Mouse (Mus musculus) testis, adult 2 months (tissue): ENCODE measurements around the gene Mapk11. TPM values are rescaled to one million over a fixed set of nuclear protein-coding genes. Genes with fewer than 3 reads are reported as not detected.

Experiments used
- H3K27ac ChIP-seq: fragments of 200-500 bp; 2 replicates; pipeline ENCODE4 v1.5.1; 2012; ENCODE audit warnings: low read depth, low read length; ENCODE audit not compliant: control insufficient read depth, insufficient read depth
- H3K27me3 ChIP-seq: fragments of 200-500 bp; 2 replicates; pipeline ENCODE4 v1.6.1; 2012; ENCODE audit warnings: mild to moderate bottlenecking, low read length, moderate library complexity; ENCODE audit not compliant: control insufficient read depth, insufficient read depth
- H3K36me3 ChIP-seq: fragments of 200-500 bp; 2 replicates; pipeline ENCODE4 v1.6.1; 2012; ENCODE audit warnings: mild to moderate bottlenecking, low read length; ENCODE audit not compliant: control insufficient read depth, insufficient read depth
- H3K4me1 ChIP-seq: fragments of 200-500 bp; 2 replicates; pipeline ENCODE4 v1.6.1; 2012; ENCODE audit warnings: low read length; ENCODE audit not compliant: control insufficient read depth, insufficient read depth
- H3K4me3 ChIP-seq: fragments of 200-500 bp; 2 replicates; pipeline ENCODE4 v1.5.1; 2012; ENCODE audit warnings: low read depth, mild to moderate bottlenecking, low read length, moderate library complexity, mixed read lengths; ENCODE audit not compliant: control insufficient read depth
- CTCF ChIP-seq: fragments of 200-500 bp; IDR thresholded peaks from 2 replicates; pipeline ENCODE4 v1.5.1; 2012; ENCODE audit warnings: low read depth, mild to moderate bottlenecking, inconsistent platforms, low read length, moderate library complexity; ENCODE audit not compliant: control insufficient read depth, insufficient read depth, insufficient replicate concordance
- POLR2A ChIP-seq: fragments of 200-500 bp; IDR thresholded peaks from 2 replicates; pipeline ENCODE4 v1.6.1; 2012; ENCODE audit warnings: low read depth, mild to moderate bottlenecking, inconsistent platforms, low read length, moderate library complexity; ENCODE audit not compliant: control insufficient read depth
- polyA plus RNA-seq: library from polyadenylated mRNA; depleted of rRNA; stranded (reverse); fragments of >200 nt; gene quantifications from 2 replicates; pipeline ENCODE4 v1.2.3, GENCODE M21; 2012

Gene Mapk11
- polyA plus RNA-seq, 1 experiment: 2.6 TPM

DNA sequence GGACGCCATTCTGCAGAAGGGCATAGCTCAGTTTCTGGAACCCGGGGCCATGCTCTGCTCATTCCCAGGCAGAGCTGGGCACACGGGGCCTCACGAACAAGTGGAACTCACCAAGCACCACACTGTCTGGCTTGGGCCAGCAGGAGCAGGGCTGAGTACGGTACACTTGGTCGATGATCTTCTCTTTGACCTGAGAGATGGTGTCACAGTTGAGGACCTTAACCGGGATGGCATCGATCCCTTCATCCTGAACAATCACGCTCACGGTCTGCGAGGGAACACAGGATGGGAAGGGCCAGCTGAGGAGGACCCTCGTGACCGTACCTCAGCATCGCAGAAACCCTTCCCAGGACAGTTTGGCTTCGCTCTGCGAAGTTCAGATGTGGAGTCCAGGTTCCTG, 9.1 kb upstream of the Mapk11 start:
- TF ChIP-seq POLR2A (no peak), CTCF (no peak)
- Histone ChIP-seq H3K4me1 (no peaks in the 10 kb centered on the region; the same call in 1 of the 2 replicates), H3K4me3 (no peak overlapping the region), H3K27ac (no peak overlapping the region), H3K27me3 (no peaks in the 10 kb centered on the region), H3K36me3 (no peaks in the 10 kb centered on the region; the same call in 1 of the 2 replicates)

DNA sequence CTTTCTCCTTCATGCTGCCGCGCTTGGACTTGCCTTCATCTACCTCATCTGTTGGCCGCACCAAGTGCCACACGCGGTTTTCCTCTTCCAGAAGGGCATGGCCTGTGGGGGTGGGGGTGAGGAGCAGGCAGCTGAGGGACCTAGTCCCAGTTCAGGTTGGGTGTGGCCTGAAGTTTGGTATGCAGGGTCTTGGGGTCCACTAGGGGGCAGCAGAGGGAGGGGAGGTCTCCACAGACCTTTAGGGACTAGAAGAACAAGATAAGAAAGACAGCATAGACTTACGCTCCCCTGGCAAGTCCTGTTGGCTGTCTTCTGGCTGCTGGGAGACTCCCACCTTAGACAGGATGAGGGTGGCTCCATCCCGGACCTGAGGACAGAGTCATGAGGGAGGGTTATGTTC, 8.5 kb upstream of the Mapk11 start:
- H3K4me1 ChIP-seq: no peaks in the 10 kb centered on the region; the same call in 1 of the 2 replicates
- no peaks in the 10 kb centered on the region for H3K27me3 ChIP-seq
- peak; percentile 62 for TF ChIP-seq CTCF
- TF ChIP-seq POLR2A: no peak
- H3K36me3 ChIP-seq: no peaks in the 10 kb centered on the region; the same call in 1 of the 2 replicates
- H3K27ac ChIP-seq: no peak overlapping the region
- H3K4me3 ChIP-seq: no peak overlapping the region

DNA sequence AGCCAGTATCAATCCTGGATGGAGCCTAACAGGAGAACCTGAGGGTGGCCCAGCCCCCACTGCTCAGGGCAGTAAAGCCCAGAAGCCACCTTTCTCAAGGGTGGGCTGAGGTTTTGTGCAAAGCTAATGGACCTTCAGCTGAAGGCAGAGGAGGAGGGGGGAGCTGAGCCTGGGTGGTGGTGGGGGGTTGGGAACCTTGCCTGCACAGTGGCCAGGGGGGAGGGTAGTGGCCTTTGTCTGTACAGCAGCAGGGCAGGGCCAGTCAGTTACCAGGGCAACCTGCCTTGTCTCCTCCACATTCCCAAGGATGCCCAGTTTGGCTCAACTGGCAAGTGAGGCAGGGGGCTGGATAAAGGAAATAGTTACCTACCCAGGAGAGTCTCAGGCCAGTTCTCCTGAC, 2.9 kb upstream of the Mapk11 start:
- Histone ChIP-seq H3K27me3 (no peaks in the 10 kb centered on the region), H3K27ac (no peak overlapping the region), H3K36me3 (no peaks in the 10 kb centered on the region), H3K4me1 (peaks cover 30% of the 10 kb centered on the region), H3K4me3 (no peak overlapping the region)
- TF ChIP-seq CTCF (no peak), POLR2A (no peak)

DNA sequence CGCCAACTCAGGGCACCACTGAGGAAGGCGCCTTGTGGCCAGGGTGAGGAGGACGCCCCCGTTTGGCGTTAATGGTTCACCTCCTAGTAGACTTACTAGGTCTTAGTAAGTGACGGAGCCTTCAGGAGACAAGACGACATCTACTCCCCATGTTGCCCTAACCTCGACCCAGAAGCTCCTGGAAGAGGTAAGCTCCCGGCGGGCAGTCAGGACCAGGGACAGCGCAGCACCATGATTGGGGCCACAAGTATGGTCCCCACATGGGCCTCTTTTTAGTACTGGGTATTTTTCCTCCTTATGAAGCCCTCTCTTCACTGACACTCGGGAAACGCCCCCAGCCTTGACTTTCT, 588 bp upstream of the Mapk11 start:
- Histone ChIP-seq H3K4me1 (peaks cover 44% of the 10 kb centered on the region), H3K27ac (no peak overlapping the region), H3K36me3 (no peaks in the 10 kb centered on the region)

DNA sequence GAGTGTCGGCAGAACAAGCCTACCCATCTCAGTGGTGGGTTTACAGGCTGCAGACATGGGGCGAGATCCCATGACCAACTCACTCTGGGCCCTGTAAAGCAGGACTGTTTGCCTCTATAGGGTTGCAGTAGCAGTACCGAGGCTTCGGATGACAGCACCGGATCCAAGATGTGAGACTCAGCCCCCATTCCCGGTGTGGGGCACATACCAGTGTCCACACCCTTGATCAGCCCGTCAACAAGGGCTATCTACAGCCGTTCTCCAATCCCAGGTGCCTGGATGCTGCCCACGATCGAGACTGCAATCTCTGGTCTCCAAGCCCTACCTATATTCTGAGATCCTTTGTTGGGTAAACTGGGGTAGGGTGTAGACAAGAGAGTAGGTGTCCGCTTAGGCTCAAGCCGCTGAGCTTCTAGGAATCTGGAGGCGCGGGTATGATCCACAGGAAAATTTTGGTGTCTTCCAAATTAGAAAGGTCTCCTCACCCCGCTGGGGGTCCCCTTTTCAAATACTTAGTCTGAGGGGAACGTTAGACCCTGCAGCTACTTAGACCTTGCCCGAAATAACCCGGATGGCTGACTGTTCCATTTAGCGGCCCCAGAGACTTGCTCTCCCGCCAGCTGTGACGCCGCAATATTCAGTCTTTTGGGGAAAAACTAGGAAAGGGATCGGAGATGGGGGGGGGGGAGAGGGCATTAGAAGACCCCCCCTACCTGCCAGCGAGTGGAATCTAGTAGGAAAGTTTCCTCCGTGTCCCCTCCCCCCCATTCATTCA, 745 bp downstream of the Mapk11 start:
- peak overlapping the region; percentile 72 for H3K4me3 ChIP-seq
- TF ChIP-seq CTCF (no peak), POLR2A (no peak)
- H3K27ac ChIP-seq: no peak overlapping the region
- H3K4me1 ChIP-seq: peaks cover 44% of the 10 kb centered on the region
- no peaks in the 10 kb centered on the region; the same call in 1 of the 2 replicates for H3K27me3 ChIP-seq
- no peaks in the 10 kb centered on the region for H3K36me3 ChIP-seq

More for the DNA sequence above, 588 bp upstream of the Mapk11 start:
- no peak for TF ChIP-seq POLR2A
- TF ChIP-seq CTCF: no peak
- H3K4me3 ChIP-seq: peak overlapping the region; percentile 15; the same call in 1 of the 2 replicates
- H3K27me3 ChIP-seq: no peaks in the 10 kb centered on the region; the same call in 1 of the 2 replicates

DNA sequence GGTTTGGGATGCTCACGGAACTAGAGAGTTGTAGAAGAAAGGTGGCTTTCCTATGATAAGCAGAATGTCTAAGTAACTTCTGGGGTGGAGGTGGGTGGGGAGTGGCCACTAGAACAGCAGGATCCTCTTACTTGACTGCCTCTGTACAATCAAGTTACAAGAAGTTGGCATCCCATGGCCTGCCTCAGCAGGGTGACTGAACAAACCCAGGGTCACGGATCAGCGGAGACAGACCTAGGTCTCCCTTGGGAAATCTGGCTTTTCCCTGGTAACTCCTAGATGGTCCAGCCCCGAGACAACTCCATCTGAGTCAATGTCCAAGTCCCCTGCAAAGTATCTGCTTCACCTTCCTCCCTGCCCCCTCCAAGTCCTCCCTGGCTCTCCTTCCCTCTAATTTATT, 1.5 kb downstream of the Mapk11 start:
- Histone ChIP-seq H3K4me1 (peaks cover 44% of the 10 kb centered on the region), H3K27me3 (no peaks in the 10 kb centered on the region; the same call in 1 of the 2 replicates), H3K27ac (no peak overlapping the region), H3K36me3 (no peaks in the 10 kb centered on the region), H3K4me3 (no peak overlapping the region)
- TF ChIP-seq POLR2A (no peak), CTCF (no peak)

DNA sequence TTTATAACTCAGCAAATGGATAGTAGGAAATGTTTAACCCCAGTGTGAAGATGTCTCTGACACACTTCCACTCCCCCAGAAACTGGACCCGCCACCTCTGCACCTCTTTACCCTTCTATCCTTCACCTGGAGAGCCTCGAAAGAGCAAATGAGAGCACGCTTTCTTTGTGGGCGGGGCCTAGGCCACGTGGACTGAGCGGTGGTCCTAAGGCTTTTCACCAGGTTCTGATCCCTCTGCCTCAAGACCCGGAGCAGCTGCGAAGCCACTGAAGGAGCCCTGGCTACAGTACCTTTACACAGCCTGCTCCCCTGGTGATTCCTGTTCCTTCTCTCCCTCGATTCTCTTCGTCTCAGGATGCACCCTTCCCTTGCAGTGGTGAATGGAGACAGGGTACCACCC, 2.0 kb downstream of the Mapk11 start:
- Histone ChIP-seq H3K27ac (no peak overlapping the region), H3K36me3 (no peaks in the 10 kb centered on the region), H3K27me3 (no peaks in the 10 kb centered on the region; the same call in 1 of the 2 replicates), H3K4me3 (no peak overlapping the region), H3K4me1 (peaks cover 40% of the 10 kb centered on the region)
- TF ChIP-seq CTCF (no peak), POLR2A (no peak)
